Mouse (Mus musculus) myocyte (in vitro differentiated cells): ENCODE data around the gene Faf1. TPM values are rescaled to one million over a fixed set of nuclear protein-coding genes. Genes with fewer than 3 reads are reported as not detected.

ENCODE experiments used
- H3K27me3 ChIP-seq: one replicate; pipeline ENCODE4 v1.6.1; 2011; ENCODE audit not compliant: control insufficient read depth, insufficient read depth, insufficient read length
- H3K36me3 ChIP-seq: one replicate; pipeline ENCODE4 v1.6.1; 2011; ENCODE audit not compliant: control insufficient read depth, insufficient read depth
- H3K4me2 ChIP-seq: one replicate; pipeline ENCODE4 v1.6.1; 2011; ENCODE audit warnings: low read depth, control low read depth
- H3K4me3 ChIP-seq: one replicate; pipeline ENCODE4 v1.5.1; 2011; ENCODE audit warnings: mild to moderate bottlenecking, control low read depth, moderate library complexity
- H3K79me2 ChIP-seq: one replicate; pipeline ENCODE4 v1.6.1; 2011; ENCODE audit not compliant: control insufficient read depth, insufficient read depth
- H3ac ChIP-seq: one replicate; pipeline ENCODE4 v1.6.1; 2011; ENCODE audit not compliant: control insufficient read depth, insufficient read length
- CEBPB ChIP-seq: IDR thresholded peaks from 2 replicates; pipeline ENCODE4 v1.6.1; 2011; ENCODE audit warnings: mild to moderate bottlenecking, moderate library complexity; ENCODE audit not compliant: poor library complexity, insufficient read depth, severe bottlenecking
- E2F4 ChIP-seq: IDR thresholded peaks from one replicate; pipeline ENCODE4 v1.6.1; 2011; ENCODE audit warnings: mild to moderate bottlenecking, control low read depth, moderate library complexity; ENCODE audit not compliant: insufficient read depth
- MAX ChIP-seq: IDR thresholded peaks from one replicate; pipeline ENCODE4 v1.6.1; 2011; ENCODE audit warnings: low read depth, mild to moderate bottlenecking, control low read depth
- MYOD1 ChIP-seq, 3 experiments: IDR thresholded peaks; one replicate each; pipeline ENCODE4 v1.6.1; 2011; ENCODE audit warnings: control low read depth in 2 of 3, low read depth in 2 of 3, mild to moderate bottlenecking in 2 of 3, moderate library complexity in 1 of 3; ENCODE audit not compliant: insufficient read length in 2 of 3, control insufficient read depth in 1 of 3
- MYOG ChIP-seq, 3 experiments: IDR thresholded peaks; one replicate each; pipeline ENCODE4 v1.6.1; 2011; ENCODE audit warnings: control low read depth in 2 of 3, low read depth in 2 of 3, mild to moderate bottlenecking in 2 of 3; ENCODE audit not compliant: insufficient read length in 2 of 3, control insufficient read depth in 1 of 3, insufficient read depth in 1 of 3
- POLR2A ChIP-seq: IDR thresholded peaks from one replicate; pipeline ENCODE4 v1.6.1; 2011; ENCODE audit warnings: low read depth, mild to moderate bottlenecking, control low read depth, moderate library complexity; ENCODE audit not compliant: insufficient read length
- POLR2AphosphoS2 ChIP-seq: IDR thresholded peaks from one replicate; pipeline ENCODE4 v1.6.1; 2011; ENCODE audit warnings: low read depth, control low read depth; ENCODE audit not compliant: insufficient read length
- REST ChIP-seq: IDR thresholded peaks from one replicate; pipeline ENCODE4 v1.6.1; 2011; ENCODE audit warnings: mild to moderate bottlenecking, control low read depth, moderate library complexity; ENCODE audit not compliant: insufficient read depth, insufficient read length
- SRF ChIP-seq: IDR thresholded peaks from one replicate; pipeline ENCODE4 v1.6.1; 2011; ENCODE audit warnings: low read depth; ENCODE audit not compliant: control insufficient read depth, insufficient read length
- TCF12 ChIP-seq: IDR thresholded peaks from one replicate; pipeline ENCODE4 v1.6.1; 2011; ENCODE audit warnings: mild to moderate bottlenecking, control low read depth; ENCODE audit not compliant: poor library complexity, insufficient read depth, severe bottlenecking
- TCF3 ChIP-seq: IDR thresholded peaks from one replicate; pipeline ENCODE4 v1.6.1; 2011; ENCODE audit warnings: low read depth, control low read depth; ENCODE audit not compliant: insufficient read length
- USF1 ChIP-seq: IDR thresholded peaks from one replicate; pipeline ENCODE4 v1.6.1; 2011; ENCODE audit warnings: low read depth, mild to moderate bottlenecking, control low read depth, moderate library complexity
- polyA plus RNA-seq: library from polyadenylated mRNA; unstranded; fragments of >200 nt; fragmentation: generic; extraction: Trizol; gene quantifications from one replicate; pipeline ENCODE4 v1.2.1, GENCODE M21; 2012; ENCODE audit warnings: missing spikeins

Faf1 gene
- polyA plus RNA-seq, 1 experiment = 30.1 TPM

GRCm38 (mm10) chr4:109640141-109640540 lies 36.2 kb upstream of the Faf1 start:
- Histone ChIP-seq H3K27me3 (no peaks in the 10 kb centered on the region), H3K79me2 (no peaks in the 10 kb centered on the region), H3K36me3 (no peaks in the 10 kb centered on the region), H3K4me2 (no peak overlapping the region), H3ac (no peak overlapping the region), H3K4me3 (no peak overlapping the region)
- TF ChIP-seq POLR2A = no peak
- TF ChIP-seq E2F4 = no peak
- TF ChIP-seq CEBPB = no peak
- TF ChIP-seq USF1 = no peak
- no peak for TF ChIP-seq REST
- no peak for TF ChIP-seq POLR2AphosphoS2
- no peak for TF ChIP-seq SRF
- no peak for TF ChIP-seq TCF3
- TF ChIP-seq TCF12 = no peak
- TF ChIP-seq MYOD1 (IDR thresholded peaks at IDR 0.05; ENCODE audit: control insufficient read depth in 1 of 3, insufficient read length in 2 of 3, low read depth in 2 of 3) = no peak
- no peak for TF ChIP-seq MAX
- no peak for TF ChIP-seq MYOG (IDR thresholded peaks at IDR 0.05; ENCODE audit: control insufficient read depth in 1 of 3, insufficient read depth in 1 of 3, insufficient read length in 2 of 3, low read depth in 2 of 3)

GRCm38 (mm10) chr4:109641451-109641850 lies 34.9 kb upstream of the Faf1 start:
- no peak overlapping the region for H3K4me3 ChIP-seq
- H3K79me2 ChIP-seq = no peaks in the 10 kb centered on the region
- no peak overlapping the region for H3K4me2 ChIP-seq
- H3K27me3 ChIP-seq = no peaks in the 10 kb centered on the region
- no peak overlapping the region for H3ac ChIP-seq
- no peaks in the 10 kb centered on the region for H3K36me3 ChIP-seq
- TF ChIP-seq TCF3 = no peak
- no peak for TF ChIP-seq TCF12
- no peak for TF ChIP-seq CEBPB
- TF ChIP-seq MYOD1 (IDR thresholded peaks at IDR 0.05; ENCODE audit: control insufficient read depth in 1 of 3, insufficient read length in 2 of 3, low read depth in 2 of 3) = no peak
- no peak for TF ChIP-seq REST
- no peak for TF ChIP-seq SRF
- no peak for TF ChIP-seq MYOG (IDR thresholded peaks at IDR 0.05; ENCODE audit: control insufficient read depth in 1 of 3, insufficient read depth in 1 of 3, insufficient read length in 2 of 3, low read depth in 2 of 3)
- no peak for TF ChIP-seq USF1

DNA sequence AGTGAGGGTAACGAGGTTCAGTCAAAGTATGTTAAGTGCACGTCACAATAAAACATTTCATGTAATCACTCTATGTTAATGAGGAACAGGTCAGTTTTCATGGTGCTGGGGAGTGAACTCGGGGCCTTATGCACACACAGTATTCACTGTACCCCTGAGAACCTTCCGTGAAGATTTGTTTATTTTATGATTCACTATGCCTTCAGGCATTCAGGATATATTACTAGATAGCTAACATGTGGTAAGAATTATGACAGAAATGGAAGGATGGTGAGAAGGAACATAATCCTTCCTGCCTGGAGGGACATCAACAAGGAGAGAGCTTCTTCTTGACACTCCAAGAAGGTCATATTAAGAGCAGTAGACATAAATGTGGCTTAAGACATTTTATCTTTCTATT lies 29.1 kb upstream of the Faf1 start:
- TF ChIP-seq SRF (no peak), POLR2A (no peak), POLR2AphosphoS2 (no peak), CEBPB (no peak), USF1 (no peak)
- Histone ChIP-seq H3K4me2 (no peak overlapping the region), H3K27me3 (no peaks in the 10 kb centered on the region), H3K79me2 (no peaks in the 10 kb centered on the region), H3K36me3 (no peaks in the 10 kb centered on the region), H3ac (no peak overlapping the region), H3K4me3 (no peak overlapping the region)

DNA sequence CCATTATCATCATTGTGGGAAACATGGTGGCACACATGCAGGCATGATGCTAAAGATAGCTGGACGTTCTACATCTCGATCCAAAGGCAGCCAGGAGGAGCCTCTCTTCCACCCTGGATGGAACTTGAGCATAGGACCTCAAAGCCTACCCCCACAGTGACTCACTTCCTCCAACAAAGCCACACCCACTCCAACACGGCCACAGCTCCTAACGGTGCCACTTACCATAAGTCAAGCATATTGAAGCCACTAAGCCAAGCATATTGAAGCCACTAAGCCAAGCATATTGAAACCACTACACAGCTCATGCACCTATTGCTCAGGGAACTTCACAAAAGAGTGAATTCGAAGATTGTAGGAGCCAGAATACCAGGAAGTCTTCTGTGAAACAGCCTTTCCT lies 27.1 kb upstream of the Faf1 start:
- TF ChIP-seq SRF (no peak), MYOD1 (IDR thresholded peaks at IDR 0.05; ENCODE audit: control insufficient read depth in 1 of 3, insufficient read length in 2 of 3, low read depth in 2 of 3) (no peak), REST (no peak), TCF3 (no peak), MYOG (IDR thresholded peaks at IDR 0.05; ENCODE audit: control insufficient read depth in 1 of 3, insufficient read depth in 1 of 3, insufficient read length in 2 of 3, low read depth in 2 of 3) (no peak), POLR2A (no peak), TCF12 (no peak), MAX (no peak), CEBPB (no peak), E2F4 (no peak), USF1 (no peak), POLR2AphosphoS2 (no peak)
- Histone ChIP-seq H3K79me2 (no peaks in the 10 kb centered on the region), H3K4me2 (no peak overlapping the region), H3ac (no peak overlapping the region), H3K4me3 (no peak overlapping the region), H3K27me3 (no peaks in the 10 kb centered on the region), H3K36me3 (no peaks in the 10 kb centered on the region)

- H3K27me3 ChIP-seq = no peaks in the 10 kb centered on the region
- no peak overlapping the region for H3ac ChIP-seq
- no peak for TF ChIP-seq MYOD1 (IDR thresholded peaks at IDR 0.05; ENCODE audit: control insufficient read depth in 1 of 3, insufficient read length in 2 of 3, low read depth in 2 of 3)
- TF ChIP-seq POLR2A = no peak
- TF ChIP-seq USF1 = no peak
- TF ChIP-seq MYOG (IDR thresholded peaks at IDR 0.05; ENCODE audit: control insufficient read depth in 1 of 3, insufficient read depth in 1 of 3, insufficient read length in 2 of 3, low read depth in 2 of 3) = no peak
- no peak for TF ChIP-seq E2F4
- TF ChIP-seq POLR2AphosphoS2 = no peak
- TF ChIP-seq REST = no peak
- no peak for TF ChIP-seq MAX
- no peak for TF ChIP-seq TCF12
- TF ChIP-seq CEBPB = no peak
- TF ChIP-seq TCF3 = no peak
- no peak for TF ChIP-seq SRF
Measured at GRCm38 (mm10) chr4:109653251-109653650, 23.1 kb upstream of the Faf1 start.

More at GRCm38 (mm10) chr4:109653251-109653650, 23.1 kb upstream of the Faf1 start:
- H3K4me2 ChIP-seq = no peak overlapping the region
- H3K36me3 ChIP-seq = no peaks in the 10 kb centered on the region
- no peaks in the 10 kb centered on the region for H3K79me2 ChIP-seq
- H3K4me3 ChIP-seq = no peak overlapping the region
